Mouse (Mus musculus): Measurements from ENCODE around the gene Vps39.
A peak's percentile ranks its signal among the peaks of the same experiment; 100 is the strongest.

Vps39 gene

GRCm38 (mm10) chr2:120352682-120353646 is at the start of gene Vps39:
Gene Vps39 (minus strand): TSS chr2:120353137.
- peak; percentile 56 for DNase-seq (ENCODE audit: low read depth, low spot score)

GRCm38 (mm10) chr2:120397951-120398350 is 45.0 kb upstream of the Vps39 start:
- DNase-seq (ENCODE audit: low read depth, low spot score), result no peak

- DNase-seq (ENCODE audit: low read depth, low spot score), result no peak
These were observed 39.5 kb upstream of the Vps39 start for GRCm38 (mm10) chr2:120392406-120392805.

GRCm38 (mm10) chr2:120390934-120391333 is 38.0 kb upstream of the Vps39 start:
- DNase-seq (ENCODE audit: low read depth, low spot score), result no peak

GRCm38 (mm10) chr2:120389376-120389775 is 36.4 kb upstream of the Vps39 start:
- DNase-seq (ENCODE audit: low read depth, low spot score), result no peak

- no peak for DNase-seq (ENCODE audit: low read depth, low spot score)
These were observed 34.4 kb upstream of the Vps39 start for GRCm38 (mm10) chr2:120387291-120387690.

GRCm38 (mm10) chr2:120386264-120386663 is 33.3 kb upstream of the Vps39 start:
- DNase-seq (ENCODE audit: low read depth, low spot score), result no peak

- DNase-seq (ENCODE audit: low read depth, low spot score), result no peak
These were observed 20.9 kb upstream of the Vps39 start for GRCm38 (mm10) chr2:120373858-120374257.

- DNase-seq (ENCODE audit: low read depth, low spot score), result no peak
These were observed 14.7 kb upstream of the Vps39 start for GRCm38 (mm10) chr2:120367416-120368207.

- DNase-seq (ENCODE audit: low read depth, low spot score), result no peak
These were observed 13.6 kb upstream of the Vps39 start for GRCm38 (mm10) chr2:120366501-120366900.

- DNase-seq (ENCODE audit: low read depth, low spot score), result no peak
These were observed 7.5 kb upstream of the Vps39 start for GRCm38 (mm10) chr2:120360425-120360824.

- no peak for DNase-seq (ENCODE audit: low read depth, low spot score)
These were observed 1.6 kb downstream of the Vps39 start for GRCm38 (mm10) chr2:120351321-120351720.

GRCm38 (mm10) chr2:120348120-120348519 is 4.8 kb downstream of the Vps39 start:
- no peak for DNase-seq (ENCODE audit: low read depth, low spot score)

GRCm38 (mm10) chr2:120341741-120342140 is 11.2 kb downstream of the Vps39 start:
- no peak for DNase-seq (ENCODE audit: low read depth, low spot score)

- no peak for DNase-seq (ENCODE audit: low read depth, low spot score)
These were observed 15.1 kb downstream of the Vps39 start for GRCm38 (mm10) chr2:120337886-120338285.

- DNase-seq (ENCODE audit: low read depth, low spot score), result no peak
These were observed 21.4 kb downstream of the Vps39 start for GRCm38 (mm10) chr2:120331575-120331974.

GRCm38 (mm10) chr2:120315077-120315476 is 37.9 kb downstream of the Vps39 start:
- DNase-seq (ENCODE audit: low read depth, low spot score), result no peak

GRCm38 (mm10) chr2:120314487-120314886 is 38.5 kb downstream of the Vps39 start:
- no peak for DNase-seq (ENCODE audit: low read depth, low spot score)

GRCm38 (mm10) chr2:120313976-120314375 is 39.0 kb downstream of the Vps39 start, which contains the start of gene Pla2g4f:
Gene Pla2g4f (minus strand): TSS chr2:120314165.
- DNase-seq (ENCODE audit: low read depth, low spot score), result no peak

- DNase-seq (ENCODE audit: low read depth, low spot score), result no peak
These were observed 40.6 kb downstream of the Vps39 start for GRCm38 (mm10) chr2:120312276-120312825.

GRCm38 (mm10) chr2:120304113-120304512 is 48.8 kb downstream of the Vps39 start:
- no peak for DNase-seq (ENCODE audit: low read depth, low spot score)

GRCm38 (mm10) chr2:120301076-120301475 is 51.9 kb downstream of the Vps39 start:
- no peak for DNase-seq (ENCODE audit: low read depth, low spot score)
